Mouse (Mus musculus): ENCODE measurements around the gene Esyt1.
"Not testable (repeated sequence)": the region's sequence is repeated elsewhere in the genome, so short reads cannot be mapped to it uniquely, and the experiment has no call there.

The Esyt1 gene

GRCm38 (mm10) chr10:128525671-128526308, at the start of gene Esyt1:
Gene Esyt1 (minus strand): TSS chr10:128525871.
- peak; percentile 97 for DNase-seq

- no peak for DNase-seq
Measured at GRCm38 (mm10) chr10:128575063-128575462, 49.4 kb upstream of the Esyt1 start.

- DNase-seq: peak; percentile 97
Measured at GRCm38 (mm10) chr10:128565788-128566531, 40.3 kb upstream of the Esyt1 start, which contains the start of gene Pa2g4. Gene Pa2g4 (minus strand): TSS chr10:128565987.

GRCm38 (mm10) chr10:128565206-128565787, 39.6 kb upstream of the Esyt1 start:
- peak; percentile 44 for DNase-seq

GRCm38 (mm10) chr10:128563544-128563943, 37.9 kb upstream of the Esyt1 start:
- no peak for DNase-seq

- DNase-seq: no peak
Measured at GRCm38 (mm10) chr10:128556963-128557362, 31.3 kb upstream of the Esyt1 start.

- DNase-seq: no peak
Measured at GRCm38 (mm10) chr10:128556286-128556685, 30.6 kb upstream of the Esyt1 start.

- not testable (repeated sequence) for DNase-seq
Measured at GRCm38 (mm10) chr10:128555567-128555966, 29.9 kb upstream of the Esyt1 start.

- DNase-seq: peak; percentile 81
Measured at GRCm38 (mm10) chr10:128550144-128550823, 24.6 kb upstream of the Esyt1 start.

GRCm38 (mm10) chr10:128549682-128550057, 24.0 kb upstream of the Esyt1 start:
- not testable (repeated sequence) for DNase-seq

GRCm38 (mm10) chr10:128548947-128549681, 23.4 kb upstream of the Esyt1 start, which contains the start of gene Rpl41:
Gene Rpl41 (minus strand): TSS chr10:128549305.
- peak; percentile 98 for DNase-seq

GRCm38 (mm10) chr10:128548051-128548791, 22.6 kb upstream of the Esyt1 start:
- DNase-seq: peak; percentile 66

GRCm38 (mm10) chr10:128547361-128548032, 21.8 kb upstream of the Esyt1 start, which contains the start of gene Zc3h10:
Gene Zc3h10 (minus strand): TSS chr10:128547774.
- DNase-seq: peak; percentile 97

- DNase-seq: no peak
Measured at GRCm38 (mm10) chr10:128546787-128547186, 21.1 kb upstream of the Esyt1 start.

- DNase-seq: peak; percentile 79
Measured at GRCm38 (mm10) chr10:128546361-128546760, 20.7 kb upstream of the Esyt1 start.

GRCm38 (mm10) chr10:128545570-128545898, 19.9 kb upstream of the Esyt1 start:
- peak; percentile 54 for DNase-seq

GRCm38 (mm10) chr10:128544674-128545569, 19.3 kb upstream of the Esyt1 start:
- peak; percentile 51 for DNase-seq

- no peak for DNase-seq
Measured at GRCm38 (mm10) chr10:128544151-128544657, 18.5 kb upstream of the Esyt1 start.

- DNase-seq: no peak
Measured at GRCm38 (mm10) chr10:128543100-128543499, 17.4 kb upstream of the Esyt1 start.

- no peak for DNase-seq
Measured at GRCm38 (mm10) chr10:128538340-128538870, 12.7 kb upstream of the Esyt1 start.
